Mouse (Mus musculus): ENCODE measurements around the gene Immp2l.
A peak's percentile ranks its signal among the peaks of the same experiment; 100 is the strongest.

The Immp2l gene

GRCm38 (mm10) chr12:41047085-41047766 is 23.3 kb downstream of the Immp2l start:
- no peak for DNase-seq (ENCODE audit: low spot score in 2 of 2)

- peak in 1 of 2 experiments; percentile 12 for DNase-seq (ENCODE audit: low spot score in 2 of 2)
Observed at GRCm38 (mm10) chr12:41050945-41051344, 27.1 kb downstream of the Immp2l start.

- DNase-seq (ENCODE audit: low spot score in 2 of 2), result no peak
Observed at GRCm38 (mm10) chr12:41052897-41053296, 29.0 kb downstream of the Immp2l start.

- no peak for DNase-seq (ENCODE audit: low spot score in 2 of 2)
Observed at GRCm38 (mm10) chr12:41054006-41054791, 30.3 kb downstream of the Immp2l start.

GRCm38 (mm10) chr12:41055941-41056340 is 32.1 kb downstream of the Immp2l start:
- peak in 1 of 2 experiments; percentile 15 for DNase-seq (ENCODE audit: low spot score in 2 of 2)

- no peak for DNase-seq (ENCODE audit: low spot score in 2 of 2)
Observed at GRCm38 (mm10) chr12:41063281-41063680, 39.4 kb downstream of the Immp2l start.

GRCm38 (mm10) chr12:41081843-41082242 is 58.0 kb downstream of the Immp2l start:
- no peak for DNase-seq (ENCODE audit: low spot score in 2 of 2)

GRCm38 (mm10) chr12:41084370-41085089 is 60.6 kb downstream of the Immp2l start:
- no peak for DNase-seq (ENCODE audit: low spot score in 2 of 2)

- no peak for DNase-seq (ENCODE audit: low spot score in 2 of 2)
Observed at GRCm38 (mm10) chr12:41089931-41090366, 66.1 kb downstream of the Immp2l start.

- DNase-seq (ENCODE audit: low spot score in 2 of 2), result no peak
Observed at GRCm38 (mm10) chr12:41090771-41091170, 66.9 kb downstream of the Immp2l start.

- DNase-seq (ENCODE audit: low spot score in 2 of 2), result no peak
Observed at GRCm38 (mm10) chr12:41091316-41091715, 67.4 kb downstream of the Immp2l start.

- peak; percentile 17 to 18 for DNase-seq (ENCODE audit: low spot score in 2 of 2)
Observed at GRCm38 (mm10) chr12:41096045-41096444, 72.2 kb downstream of the Immp2l start.

GRCm38 (mm10) chr12:41097406-41097805 is 73.5 kb downstream of the Immp2l start:
- DNase-seq (ENCODE audit: low spot score in 2 of 2), result peak; percentile 26 to 36

GRCm38 (mm10) chr12:41109011-41109410 is 85.1 kb downstream of the Immp2l start:
- no peak for DNase-seq (ENCODE audit: low spot score in 2 of 2)

- peak; percentile 4 to 13 for DNase-seq (ENCODE audit: low spot score in 2 of 2)
Observed at GRCm38 (mm10) chr12:41111456-41111855, 87.6 kb downstream of the Immp2l start.

GRCm38 (mm10) chr12:41112137-41112536 is 88.2 kb downstream of the Immp2l start:
- no peak for DNase-seq (ENCODE audit: low spot score in 2 of 2)

- no peak for DNase-seq (ENCODE audit: low spot score in 2 of 2)
Observed at GRCm38 (mm10) chr12:41118358-41118757, 94.5 kb downstream of the Immp2l start.

GRCm38 (mm10) chr12:41119657-41120056 is 95.8 kb downstream of the Immp2l start:
- no peak for DNase-seq (ENCODE audit: low spot score in 2 of 2)

GRCm38 (mm10) chr12:41123207-41123606 is 99.3 kb downstream of the Immp2l start:
- no peak for DNase-seq (ENCODE audit: low spot score in 2 of 2)

- DNase-seq (ENCODE audit: low spot score in 2 of 2), result no peak
Observed at GRCm38 (mm10) chr12:41134885-41135284, 111.0 kb downstream of the Immp2l start.

- no peak for DNase-seq (ENCODE audit: low spot score in 2 of 2)
Observed at GRCm38 (mm10) chr12:41159543-41159942, 135.7 kb downstream of the Immp2l start.

GRCm38 (mm10) chr12:41167802-41168201 is 143.9 kb downstream of the Immp2l start:
- DNase-seq (ENCODE audit: low spot score in 2 of 2), result no peak

All from spleen, postnatal 36 days (tissue).